Mouse (Mus musculus): Measurements from ENCODE around the gene Kcna10. TPM values are rescaled to one million over a fixed set of nuclear protein-coding genes. Genes with fewer than 3 reads are reported as not detected.

Kcna10 gene
- polyA plus RNA-seq, 1 experiment from 2014 or later: not detected

GRCm38 (mm10) chr3:107207625-107208253, 24.9 kb downstream of the Kcna10 start:
- Histone ChIP-seq H3K27ac (ENCODE audit: low read depth, low read length) (no peak overlapping the region), H3K36me3 (ENCODE audit: control insufficient read depth, insufficient read depth, low read length) (no peaks in the 10 kb centered on the region), H3K4me2 (ENCODE audit: low read depth) (no peak overlapping the region), H3K9me3 (ENCODE audit: control insufficient read depth, low read length) (no peaks in the 10 kb centered on the region), H3K4me3 (ENCODE audit: low read depth, low read length) (no peak overlapping the region), H3K27me3 (ENCODE audit: control insufficient read depth, insufficient read depth, low read length) (no peaks in the 10 kb centered on the region), H3K9ac (ENCODE audit: low read length) (no peak overlapping the region), H3K4me1 (ENCODE audit: control insufficient read depth, insufficient read depth, low read length) (peaks cover 6% of the 10 kb centered on the region; the same call in 1 of the 2 replicates)
- peak; percentile 58 for ATAC-seq (ENCODE audit: insufficient read depth, low FRiP score, low TSS enrichment)
- 59% methylated on average over 7 of the region's 7 CpGs for WGBS
- peak; percentile 45 for DNase-seq (ENCODE audit: low spot score)

- Histone ChIP-seq H3K27me3 (ENCODE audit: control insufficient read depth, insufficient read depth, low read length) (no peaks in the 10 kb centered on the region), H3K4me2 (ENCODE audit: low read depth) (no peak overlapping the region), H3K4me3 (ENCODE audit: low read depth, low read length) (no peak overlapping the region), H3K4me1 (ENCODE audit: control insufficient read depth, insufficient read depth, low read length) (no peaks in the 10 kb centered on the region), H3K27ac (ENCODE audit: low read depth, low read length) (no peak overlapping the region), H3K36me3 (ENCODE audit: control insufficient read depth, insufficient read depth, low read length) (no peaks in the 10 kb centered on the region), H3K9ac (ENCODE audit: low read length) (no peak overlapping the region), H3K9me3 (ENCODE audit: control insufficient read depth, low read length) (no peaks in the 10 kb centered on the region)
- DNase-seq (ENCODE audit: low spot score) (no peak), ATAC-seq (ENCODE audit: insufficient read depth, low FRiP score, low TSS enrichment) (no peak)
- 83% methylated on average over 5 of the region's 5 CpGs for WGBS
These were observed 31.8 kb downstream of the Kcna10 start for GRCm38 (mm10) chr3:107214606-107215005.

GRCm38 (mm10) chr3:107216400-107217100, 33.7 kb downstream of the Kcna10 start:
- H3K36me3 ChIP-seq (ENCODE audit: control insufficient read depth, insufficient read depth, low read length): no peaks in the 10 kb centered on the region
- H3K9ac ChIP-seq (ENCODE audit: low read length): no peak overlapping the region
- ATAC-seq (ENCODE audit: insufficient read depth, low FRiP score, low TSS enrichment): no peak
- no peaks in the 10 kb centered on the region for H3K27me3 ChIP-seq (ENCODE audit: control insufficient read depth, insufficient read depth, low read length)
- no peaks in the 10 kb centered on the region for H3K4me1 ChIP-seq (ENCODE audit: control insufficient read depth, insufficient read depth, low read length)
- DNase-seq (ENCODE audit: low spot score): no peak
- H3K4me2 ChIP-seq (ENCODE audit: low read depth): no peak overlapping the region
- WGBS: 79% methylated on average over 8 of the region's 8 CpGs
- no peak overlapping the region for H3K27ac ChIP-seq (ENCODE audit: low read depth, low read length)
- no peaks in the 10 kb centered on the region for H3K9me3 ChIP-seq (ENCODE audit: control insufficient read depth, low read length)
- H3K4me3 ChIP-seq (ENCODE audit: low read depth, low read length): no peak overlapping the region

- Histone ChIP-seq H3K4me3 (ENCODE audit: low read depth, low read length) (no peak overlapping the region), H3K9ac (ENCODE audit: low read length) (no peak overlapping the region), H3K27me3 (ENCODE audit: control insufficient read depth, insufficient read depth, low read length) (no peaks in the 10 kb centered on the region), H3K4me2 (ENCODE audit: low read depth) (no peak overlapping the region), H3K36me3 (ENCODE audit: control insufficient read depth, insufficient read depth, low read length) (no peaks in the 10 kb centered on the region), H3K9me3 (ENCODE audit: control insufficient read depth, low read length) (no peaks in the 10 kb centered on the region), H3K4me1 (ENCODE audit: control insufficient read depth, insufficient read depth, low read length) (no peaks in the 10 kb centered on the region), H3K27ac (ENCODE audit: low read depth, low read length) (no peak overlapping the region)
- ATAC-seq (ENCODE audit: insufficient read depth, low FRiP score, low TSS enrichment) (no peak), DNase-seq (ENCODE audit: low spot score) (no peak)
- 87% methylated on average over 3 of the region's 3 CpGs for WGBS
These were observed 34.2 kb downstream of the Kcna10 start for GRCm38 (mm10) chr3:107217101-107217480.

- 90% methylated on average over 7 of the region's 7 CpGs for WGBS
- no peaks in the 10 kb centered on the region for H3K27me3 ChIP-seq (ENCODE audit: control insufficient read depth, insufficient read depth, low read length)
- H3K36me3 ChIP-seq (ENCODE audit: control insufficient read depth, insufficient read depth, low read length): no peaks in the 10 kb centered on the region
- no peaks in the 10 kb centered on the region for H3K4me1 ChIP-seq (ENCODE audit: control insufficient read depth, insufficient read depth, low read length)
- H3K4me3 ChIP-seq (ENCODE audit: low read depth, low read length): no peak overlapping the region
- no peak overlapping the region for H3K9ac ChIP-seq (ENCODE audit: low read length)
- no peak overlapping the region for H3K4me2 ChIP-seq (ENCODE audit: low read depth)
- DNase-seq (ENCODE audit: low spot score) (no peak), ATAC-seq (ENCODE audit: insufficient read depth, low FRiP score, low TSS enrichment) (no peak)
- H3K9me3 ChIP-seq (ENCODE audit: control insufficient read depth, low read length): no peaks in the 10 kb centered on the region
- H3K27ac ChIP-seq (ENCODE audit: low read depth, low read length): no peak overlapping the region
These were observed 35.7 kb downstream of the Kcna10 start for GRCm38 (mm10) chr3:107218572-107218971.

- Histone ChIP-seq H3K27ac (ENCODE audit: low read depth, low read length) (no peak within 1 kb of the TSS), H3K4me1 (ENCODE audit: control insufficient read depth, insufficient read depth, low read length) (no peaks in the 10 kb centered on the region), H3K27me3 (ENCODE audit: control insufficient read depth, insufficient read depth, low read length) (no peaks in the 10 kb centered on the region), H3K4me3 (ENCODE audit: low read depth, low read length) (no peak within 1 kb of the TSS), H3K9ac (ENCODE audit: low read length) (no peak within 1 kb of the TSS), H3K36me3 (ENCODE audit: control insufficient read depth, insufficient read depth, low read length) (no peaks in the 10 kb centered on the region), H3K4me2 (ENCODE audit: low read depth) (no peak within 1 kb of the TSS), H3K9me3 (ENCODE audit: control insufficient read depth, low read length) (no peaks in the 10 kb centered on the region)
- no peak for DNase-seq (ENCODE audit: low spot score)
- WGBS: 81% methylated on average over 10 of the region's 10 CpGs
- ATAC-seq (ENCODE audit: insufficient read depth, low FRiP score, low TSS enrichment): no peak
These were observed 38.8 kb downstream of the Kcna10 start, which contains the start of gene Cym for GRCm38 (mm10) chr3:107221608-107222007. Gene Cym, minus strand, starts transcription at chr3:107221732.

- 71% methylated on average over 1 of the region's 1 CpGs for WGBS
- no peaks in the 10 kb centered on the region for H3K4me1 ChIP-seq (ENCODE audit: control insufficient read depth, insufficient read depth, low read length)
- no peak for DNase-seq (ENCODE audit: low spot score)
- no peak overlapping the region for H3K9ac ChIP-seq (ENCODE audit: low read length)
- no peak overlapping the region for H3K4me2 ChIP-seq (ENCODE audit: low read depth)
- no peak overlapping the region for H3K27ac ChIP-seq (ENCODE audit: low read depth, low read length)
- no peaks in the 10 kb centered on the region for H3K9me3 ChIP-seq (ENCODE audit: control insufficient read depth, low read length)
- H3K4me3 ChIP-seq (ENCODE audit: low read depth, low read length): no peak overlapping the region
- no peak for ATAC-seq (ENCODE audit: insufficient read depth, low FRiP score, low TSS enrichment)
- no peaks in the 10 kb centered on the region for H3K27me3 ChIP-seq (ENCODE audit: control insufficient read depth, insufficient read depth, low read length)
- no peaks in the 10 kb centered on the region for H3K36me3 ChIP-seq (ENCODE audit: control insufficient read depth, insufficient read depth, low read length)
These were observed 40.4 kb downstream of the Kcna10 start for GRCm38 (mm10) chr3:107223230-107223629.

- Histone ChIP-seq H3K9ac (ENCODE audit: low read length) (no peak overlapping the region), H3K4me2 (ENCODE audit: low read depth) (no peak overlapping the region), H3K27me3 (ENCODE audit: control insufficient read depth, insufficient read depth, low read length) (no peaks in the 10 kb centered on the region), H3K4me3 (ENCODE audit: low read depth, low read length) (no peak overlapping the region), H3K4me1 (ENCODE audit: control insufficient read depth, insufficient read depth, low read length) (no peaks in the 10 kb centered on the region; the same call in 1 of the 2 replicates), H3K27ac (ENCODE audit: low read depth, low read length) (no peak overlapping the region), H3K36me3 (ENCODE audit: control insufficient read depth, insufficient read depth, low read length) (no peaks in the 10 kb centered on the region), H3K9me3 (ENCODE audit: control insufficient read depth, low read length) (no peaks in the 10 kb centered on the region)
- DNase-seq (ENCODE audit: low spot score) (no peak), ATAC-seq (ENCODE audit: insufficient read depth, low FRiP score, low TSS enrichment) (no peak)
- WGBS: 94% methylated on average over 5 of the region's 5 CpGs
These were observed 43.0 kb downstream of the Kcna10 start for GRCm38 (mm10) chr3:107225820-107226219.

GRCm38 (mm10) chr3:107229221-107229620, 46.4 kb downstream of the Kcna10 start:
- 82% methylated on average over 5 of the region's 5 CpGs for WGBS
- H3K27ac ChIP-seq (ENCODE audit: low read depth, low read length): no peak overlapping the region

More at GRCm38 (mm10) chr3:107229221-107229620, 46.4 kb downstream of the Kcna10 start:
- no peaks in the 10 kb centered on the region for H3K9me3 ChIP-seq (ENCODE audit: control insufficient read depth, low read length)
- ATAC-seq (ENCODE audit: insufficient read depth, low FRiP score, low TSS enrichment) (no peak), DNase-seq (ENCODE audit: low spot score) (no peak)
- no peak overlapping the region for H3K9ac ChIP-seq (ENCODE audit: low read length)
- H3K4me2 ChIP-seq (ENCODE audit: low read depth): no peak overlapping the region
- H3K4me1 ChIP-seq (ENCODE audit: control insufficient read depth, insufficient read depth, low read length): no peaks in the 10 kb centered on the region; the same call in 1 of the 2 replicates
- H3K4me3 ChIP-seq (ENCODE audit: low read depth, low read length): no peak overlapping the region
- no peaks in the 10 kb centered on the region for H3K27me3 ChIP-seq (ENCODE audit: control insufficient read depth, insufficient read depth, low read length)
- no peaks in the 10 kb centered on the region for H3K36me3 ChIP-seq (ENCODE audit: control insufficient read depth, insufficient read depth, low read length)

Measured in neural tube, embryonic 11.5 days (tissue).